Mouse (Mus musculus) lung, adult 18-20 months (tissue): ENCODE measurements at regions not wholly inside any gene's neighbourhood (a gene's known extent, or its start where the extent isn't known, plus 50 kb on each side); places are given as distances from the start of the nearest gene placed in this dataset.

Source experiments
- DNase-seq, 2 experiments: peaks; one replicate each; pipeline ENCODE4 v3.0.0; 2022; ENCODE audit warnings: mixed read lengths in 2 of 2

DNA sequence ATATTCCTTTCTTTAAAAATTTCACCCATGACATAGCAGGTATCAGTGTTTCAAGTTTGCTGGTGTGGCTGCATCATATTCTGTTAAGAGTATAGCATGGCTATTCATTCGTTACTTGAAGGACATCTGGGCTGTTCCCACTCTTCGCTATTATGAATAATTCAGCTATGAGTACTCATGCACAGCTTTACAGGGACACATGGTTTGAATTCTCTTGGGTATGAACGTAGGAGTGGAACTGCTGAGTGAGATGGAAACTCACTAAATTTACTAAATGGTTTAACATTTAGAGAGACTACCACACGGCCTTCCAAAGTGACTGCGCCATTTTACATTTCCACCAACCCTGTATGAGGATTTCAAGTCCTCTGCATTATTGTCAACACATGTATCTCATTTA is 97.7 kb upstream of the Nt5c1b start:
- no peak for DNase-seq

DNA sequence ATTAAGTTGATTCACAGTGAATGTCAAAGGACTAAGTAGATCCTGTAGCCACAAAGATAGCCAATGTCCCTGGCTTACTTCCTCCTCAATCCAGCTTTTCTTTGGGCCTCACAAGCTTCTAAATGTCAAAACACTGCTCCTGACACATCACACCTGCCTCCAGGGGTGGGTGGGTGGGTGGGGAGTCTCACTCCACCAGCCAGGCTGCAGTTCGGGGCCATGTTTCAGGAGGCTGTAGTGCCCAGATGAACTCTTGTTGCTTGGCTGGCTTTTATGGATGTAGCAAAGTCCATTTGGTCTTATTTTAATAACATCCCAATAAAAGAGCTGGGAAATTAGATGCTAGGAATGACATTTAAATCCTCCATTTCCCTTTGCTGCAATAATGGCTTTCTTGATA is 94.5 kb upstream of the Nt5c1b start:
- DNase-seq = no peak

DNA sequence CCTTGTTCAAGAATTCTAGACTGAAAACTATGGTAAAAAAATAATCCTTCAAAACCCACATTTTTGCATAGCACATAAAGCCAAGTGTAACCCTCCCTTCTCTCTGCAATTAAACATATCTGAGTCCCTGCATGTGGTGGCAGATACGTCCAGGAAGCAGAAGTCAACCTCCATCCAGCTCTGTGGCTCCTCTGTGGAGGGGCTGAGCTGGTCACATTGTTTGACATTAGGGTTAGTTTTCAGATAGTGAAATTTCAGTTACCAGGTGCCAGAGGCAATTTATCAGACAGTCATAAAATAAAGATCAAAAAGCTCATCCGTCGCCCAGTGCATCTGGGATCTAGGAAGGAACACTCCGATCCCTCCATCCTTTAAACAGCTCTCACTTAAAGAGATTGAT is 77.1 kb upstream of the Nt5c1b start:
- DNase-seq = no peak

DNA sequence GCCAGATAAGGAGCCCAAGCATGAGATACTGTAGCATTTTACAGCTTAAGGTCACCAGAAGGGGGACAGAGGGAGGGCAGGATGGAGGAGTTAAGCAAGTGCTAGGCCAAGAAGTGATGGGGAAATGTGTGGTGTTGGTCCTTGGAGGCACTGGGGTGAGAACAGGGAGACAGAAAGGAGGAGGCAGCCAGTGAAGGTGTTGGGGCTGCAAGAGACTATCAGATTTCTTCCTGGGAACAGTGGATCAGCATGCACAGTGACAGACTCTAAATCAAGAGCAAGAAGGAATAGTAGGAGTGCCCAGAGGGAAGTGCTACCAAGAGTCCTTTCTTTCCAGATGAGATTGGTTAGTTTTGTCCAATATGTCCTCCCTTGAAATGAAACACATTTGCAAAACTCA is 63.8 kb upstream of the Nt5c1b start:
- DNase-seq = no peak
